Mouse (Mus musculus) olfactory bulb, adult 2 months (tissue): ENCODE data around the gene Arhgef3. TPM values are rescaled to one million over a fixed set of nuclear protein-coding genes. Genes with fewer than 3 reads are reported as not detected.
"Not testable (repeated sequence)": the region's sequence is repeated elsewhere in the genome, so short reads cannot be mapped to it uniquely, and the experiment has no call there.

Experiments
- H3K27ac ChIP-seq: fragments of 200-500 bp; 2 replicates; pipeline ENCODE4 v1.5.1; 2012; ENCODE audit warnings: low read depth, low read length; ENCODE audit not compliant: insufficient read depth
- H3K4me1 ChIP-seq: fragments of 200-500 bp; 2 replicates; pipeline ENCODE4 v1.6.1; 2012; ENCODE audit warnings: low read length; ENCODE audit not compliant: control insufficient read depth, insufficient read depth
- H3K4me3 ChIP-seq: fragments of 200-500 bp; 2 replicates; pipeline ENCODE4 v1.5.1; 2012; ENCODE audit warnings: mild to moderate bottlenecking, low read depth, low read length, moderate library complexity; ENCODE audit not compliant: insufficient read depth
- CTCF ChIP-seq: fragments of 200-500 bp; IDR thresholded peaks from 2 replicates; pipeline ENCODE4 v1.5.1; 2012; ENCODE audit warnings: low read depth, mild to moderate bottlenecking, low read length, moderate library complexity; ENCODE audit not compliant: insufficient read depth
- POLR2A ChIP-seq: fragments of 200-500 bp; IDR thresholded peaks from 2 replicates; pipeline ENCODE4 v1.6.1; 2012; ENCODE audit warnings: mild to moderate bottlenecking, low read depth, low read length, moderate library complexity; ENCODE audit not compliant: insufficient read depth
- WGBS: fragments of 180-500 bp; shearing (Covaris S2); methylation state at CpG from one replicate; pipeline ENCODE4 v1.1.7; 2018; 5-methylcytosine and 5-hydroxymethylcytosine counted together
- polyA plus RNA-seq: library from polyadenylated mRNA; stranded (reverse); fragments of >200 nt; gene quantifications from 2 replicates; pipeline ENCODE4 v1.2.4, GENCODE M21; 2012; ENCODE audit warnings: low replicate concordance; ENCODE audit not compliant: missing spikeins, insufficient read depth, insufficient read length

Gene Arhgef3
- polyA plus RNA-seq, 1 experiment = not detected

DNA sequence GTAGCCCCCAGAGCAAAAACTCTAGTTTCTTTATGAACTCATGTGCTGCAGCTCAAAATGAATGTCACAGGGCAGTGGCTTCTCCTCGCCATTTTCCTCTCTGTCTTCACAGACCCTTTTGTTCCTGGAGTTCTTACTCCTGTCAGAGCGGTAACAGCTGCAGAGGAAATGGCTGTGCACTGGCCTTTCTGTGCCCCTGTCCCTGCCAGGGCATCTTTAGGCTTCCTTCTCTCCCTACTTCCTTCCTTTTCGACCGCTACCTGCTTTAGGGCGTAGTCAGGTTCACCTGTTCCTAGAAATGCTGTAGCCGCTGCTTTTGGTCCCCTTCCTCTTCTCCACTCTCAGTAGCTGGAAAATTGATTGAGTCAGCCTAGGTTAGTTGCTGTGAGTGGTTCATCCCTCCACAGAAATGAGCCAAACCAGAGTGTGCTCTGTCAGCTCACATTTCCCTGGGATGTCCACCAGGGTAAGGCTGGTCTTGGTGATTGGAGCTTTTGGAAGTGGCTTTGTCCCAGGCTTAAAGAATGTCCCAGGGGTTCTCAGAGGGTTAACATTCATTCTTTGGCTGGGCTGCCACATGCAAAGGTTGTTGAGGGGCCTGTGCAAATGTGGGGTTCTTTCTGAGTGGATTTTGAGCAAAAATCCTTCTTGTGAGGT, 121.3 kb downstream of the Arhgef3 start:
- H3K4me1 ChIP-seq = peaks cover 3% of the 10 kb centered on the region; the same call in 1 of the 2 replicates
- H3K27ac ChIP-seq = no peak overlapping the region
- H3K4me3 ChIP-seq = no peak overlapping the region
- no peak for TF ChIP-seq POLR2A
- no peak for TF ChIP-seq CTCF
- 87% methylated on average over 6 of the region's 6 CpGs for WGBS

DNA sequence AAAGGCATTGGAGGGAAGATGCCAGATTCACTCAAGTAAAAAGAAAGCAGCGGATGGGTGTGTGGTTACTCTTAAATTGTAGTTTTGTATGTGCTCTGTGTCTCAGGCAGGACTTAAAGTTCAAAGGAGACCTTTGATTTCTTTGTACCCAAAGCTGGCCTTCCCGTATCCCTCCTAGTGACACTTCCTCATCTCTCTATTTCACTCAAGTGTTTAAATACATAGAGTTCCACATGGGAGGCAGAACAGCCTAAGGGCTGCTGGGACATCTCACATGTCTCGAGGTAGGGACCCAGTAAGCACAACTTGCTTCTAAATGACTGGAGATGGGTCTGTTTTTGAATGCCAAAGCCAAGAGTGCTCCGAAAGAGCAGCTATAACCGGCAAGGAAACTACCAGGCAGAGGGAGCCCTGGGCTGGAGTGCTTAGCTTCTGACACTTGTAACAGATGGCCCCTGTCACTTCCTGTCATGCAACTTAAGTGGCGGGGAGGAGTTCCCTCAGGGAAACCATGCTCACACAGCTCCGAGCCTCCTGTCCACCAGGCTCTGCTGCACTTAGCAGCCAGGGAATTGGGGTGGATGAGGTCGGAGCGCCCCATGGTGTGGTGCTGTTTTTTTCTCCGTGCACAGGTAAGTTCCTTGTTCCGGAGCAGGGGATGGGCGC, 123.0 kb downstream of the Arhgef3 start:
- H3K27ac ChIP-seq = no peak overlapping the region
- peaks cover 8% of the 10 kb centered on the region for H3K4me1 ChIP-seq
- 78% methylated on average over 12 of the region's 12 CpGs for WGBS
- peak overlapping the region; percentile 14; the same call in 1 of the 2 replicates for H3K4me3 ChIP-seq
- no peak for TF ChIP-seq POLR2A
- no peak for TF ChIP-seq CTCF

GRCm38 (mm10) chr14:27238600-27239118, 124.0 kb downstream of the Arhgef3 start:
- TF ChIP-seq POLR2A (no peak), CTCF (no peak)
- no peak overlapping the region for H3K27ac ChIP-seq
- peaks cover 12% of the 10 kb centered on the region for H3K4me1 ChIP-seq
- no peak overlapping the region for H3K4me3 ChIP-seq
- WGBS = 76% methylated on average over 8 of the region's 8 CpGs

- WGBS = 91% methylated on average over 3 of the region's 3 CpGs
- TF ChIP-seq CTCF = no peak
- no peak for TF ChIP-seq POLR2A
Observed at GRCm38 (mm10) chr14:27239551-27240091, 124.9 kb downstream of the Arhgef3 start.

DNA sequence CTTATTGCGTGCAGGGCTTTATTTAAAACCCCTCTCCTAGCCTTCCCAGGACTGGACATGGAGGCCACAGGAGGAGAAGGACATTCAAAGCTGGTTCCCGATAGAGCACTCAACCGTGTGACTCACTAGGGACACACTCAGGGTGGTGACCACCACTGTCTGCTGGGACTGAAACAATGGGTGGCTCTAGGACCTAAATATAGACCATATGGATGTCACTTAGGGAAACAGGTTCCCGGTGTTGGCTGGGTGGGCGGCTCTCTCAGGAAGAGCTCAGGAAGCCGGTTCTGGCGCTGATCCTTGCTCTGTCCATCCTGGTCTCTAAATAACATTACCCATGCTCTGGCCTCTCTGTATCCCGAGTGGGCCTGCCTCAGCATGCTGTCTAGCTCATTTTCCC, 127.6 kb downstream of the Arhgef3 start:
- no peak overlapping the region for H3K4me3 ChIP-seq
- no peak overlapping the region for H3K27ac ChIP-seq
- TF ChIP-seq POLR2A = no peak
- no peak for TF ChIP-seq CTCF
- WGBS = 79% methylated on average over 8 of the region's 8 CpGs
- peaks cover 13% of the 10 kb centered on the region for H3K4me1 ChIP-seq

More at GRCm38 (mm10) chr14:27239551-27240091, 124.9 kb downstream of the Arhgef3 start:
- no peak overlapping the region for H3K27ac ChIP-seq
- peaks cover 13% of the 10 kb centered on the region for H3K4me1 ChIP-seq
- H3K4me3 ChIP-seq = no peak overlapping the region

GRCm38 (mm10) chr14:27242769-27243168, 128.1 kb downstream of the Arhgef3 start:
- no peak overlapping the region for H3K27ac ChIP-seq
- TF ChIP-seq CTCF (no peak), POLR2A (no peak)
- no peak overlapping the region for H3K4me3 ChIP-seq
- 38% methylated on average over 2 of the region's 2 CpGs for WGBS
- H3K4me1 ChIP-seq = peaks cover 12% of the 10 kb centered on the region

- H3K4me3 ChIP-seq = no peak overlapping the region
- no peak overlapping the region for H3K27ac ChIP-seq
- peaks cover 9% of the 10 kb centered on the region for H3K4me1 ChIP-seq
- TF ChIP-seq CTCF (no peak), POLR2A (no peak)
- 80% methylated on average over 5 of the region's 5 CpGs for WGBS
Observed at GRCm38 (mm10) chr14:27243585-27243984, 128.9 kb downstream of the Arhgef3 start.

DNA sequence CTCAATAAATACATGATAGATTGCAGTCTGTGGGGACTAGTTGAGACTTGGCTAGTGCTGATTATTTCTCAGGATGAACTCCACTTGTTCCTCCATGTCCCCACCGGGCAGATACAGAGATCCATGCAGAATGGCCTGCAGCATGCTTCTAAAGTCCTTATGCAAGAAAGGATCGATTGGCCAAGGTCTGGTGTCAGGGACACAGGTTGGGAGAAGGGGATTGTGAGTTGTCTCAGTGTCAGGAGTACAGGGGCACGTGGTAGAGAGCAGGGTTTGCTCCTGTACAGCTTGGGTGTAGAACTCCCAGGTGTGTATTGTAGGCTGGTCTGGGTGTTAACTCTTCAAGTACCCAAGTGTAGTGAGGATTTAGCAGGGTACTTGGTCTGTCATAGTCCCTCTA, 130.2 kb downstream of the Arhgef3 start:
- H3K27ac ChIP-seq = no peak overlapping the region
- H3K4me3 ChIP-seq = no peak overlapping the region
- peaks cover 9% of the 10 kb centered on the region for H3K4me1 ChIP-seq
- TF ChIP-seq POLR2A = no peak
- WGBS = 81% methylated on average over 3 of the region's 3 CpGs

DNA sequence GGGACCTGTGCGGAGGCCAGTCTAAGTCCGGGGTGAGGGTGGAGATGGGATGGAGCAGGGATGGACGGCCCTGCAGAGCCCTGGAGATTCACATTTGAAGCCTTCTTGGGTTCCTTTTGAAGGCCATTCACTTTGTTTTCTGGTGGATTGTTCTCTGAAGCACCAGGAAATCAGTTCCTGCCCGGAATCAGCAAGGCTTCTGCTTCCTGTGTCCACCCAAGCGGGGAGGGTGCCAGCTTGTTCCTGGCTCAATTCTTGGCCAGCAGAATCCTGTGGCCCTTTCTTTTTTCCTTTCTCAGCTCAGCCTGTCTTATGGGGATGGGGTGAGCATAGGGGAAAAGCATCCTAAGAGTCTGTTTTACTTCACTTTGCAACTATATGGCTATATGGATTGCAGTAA, 131.7 kb downstream of the Arhgef3 start:
- TF ChIP-seq POLR2A = no peak
- no peak overlapping the region for H3K27ac ChIP-seq
- H3K4me1 ChIP-seq = peaks cover 9% of the 10 kb centered on the region
- no peak overlapping the region for H3K4me3 ChIP-seq
- WGBS = 79% methylated on average over 5 of the region's 5 CpGs

DNA sequence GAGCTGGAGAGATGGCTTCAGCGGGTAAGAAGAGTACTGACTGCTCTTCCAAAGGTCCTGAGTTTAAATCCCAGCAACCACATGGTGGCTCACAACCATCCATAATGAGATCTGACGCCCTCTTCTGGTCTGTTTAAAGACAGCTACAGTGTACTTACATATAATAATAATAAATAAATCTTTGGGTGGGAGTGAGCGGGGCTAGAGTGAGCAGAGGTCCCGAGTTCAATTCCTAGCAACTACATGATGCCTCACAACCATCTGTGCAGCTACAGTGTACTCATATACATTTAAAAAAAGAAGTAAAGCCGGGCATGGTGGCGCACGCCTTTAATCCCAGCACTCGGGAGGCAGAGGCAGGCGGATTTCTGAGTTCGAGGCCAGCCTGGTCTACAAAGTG, 132.2 kb downstream of the Arhgef3 start:
- H3K27ac ChIP-seq, H3K4me1 ChIP-seq: not testable (repeated sequence)
- 93% methylated on average over 10 of the region's 10 CpGs for WGBS

More for the DNA sequence above, 132.2 kb downstream of the Arhgef3 start:
- not testable (repeated sequence) for H3K4me3 ChIP-seq
